Mouse (Mus musculus): ENCODE measurements around the gene Cyth4. TPM values are rescaled to one million over a fixed set of nuclear protein-coding genes. Genes with fewer than 3 reads are reported as not detected.

Gene Cyth4
- polyA plus RNA-seq, 1 experiment from 2014 or later, result 5.4 TPM

GRCm38 (mm10) chr15:78624961-78625360 lies 28.1 kb downstream of the Cyth4 start:
- H3K4me3 ChIP-seq (replicated peaks; ENCODE audit: low read depth, low read length), result no peak overlapping the region
- peaks cover 2% of the 10 kb centered on the region; the same call in 1 of the 2 replicates for H3K27me3 ChIP-seq (ENCODE audit: insufficient read depth, low read length)
- no peak overlapping the region for H3K9ac ChIP-seq (ENCODE audit: low read depth, low read length)
- H3K27ac ChIP-seq, result no peak overlapping the region
- no peaks in the 10 kb centered on the region for H3K9me3 ChIP-seq (replicated peaks; ENCODE audit: low read length)
- TF ChIP-seq CTCF (IDR thresholded peaks at IDR 0.05; ENCODE audit: low read depth), result no peak
- ATAC-seq (replicated peaks; ENCODE audit: low FRiP score, low read depth), result no peak
- H3K4me2 ChIP-seq (ENCODE audit: low read length), result no peak overlapping the region
- DNase-seq (ENCODE audit: low spot score), result no peak
- H3K4me1 ChIP-seq (replicated peaks; ENCODE audit: insufficient read depth, low read length), result no peaks in the 10 kb centered on the region
- 61% methylated on average over 3 of the region's 3 CpGs for WGBS
- no peaks in the 10 kb centered on the region for H3K36me3 ChIP-seq (ENCODE audit: insufficient read depth, low read length)

- H3K27ac ChIP-seq, result no peak overlapping the region
- H3K4me1 ChIP-seq (replicated peaks; ENCODE audit: insufficient read depth, low read length), result no peaks in the 10 kb centered on the region
- H3K27me3 ChIP-seq (ENCODE audit: insufficient read depth, low read length), result peaks cover 2% of the 10 kb centered on the region; the same call in 1 of the 2 replicates
- ATAC-seq (replicated peaks; ENCODE audit: low FRiP score, low read depth) (no peak), DNase-seq (ENCODE audit: low spot score) (no peak)
- H3K9me3 ChIP-seq (replicated peaks; ENCODE audit: low read length), result no peaks in the 10 kb centered on the region
- TF ChIP-seq CTCF (IDR thresholded peaks at IDR 0.05; ENCODE audit: low read depth), result no peak
- 84% methylated on average over 13 of the region's 13 CpGs for WGBS
- H3K4me2 ChIP-seq (ENCODE audit: low read length), result no peak overlapping the region
- H3K4me3 ChIP-seq (replicated peaks; ENCODE audit: low read depth, low read length), result no peak overlapping the region
- H3K9ac ChIP-seq (ENCODE audit: low read depth, low read length), result no peak overlapping the region
- H3K36me3 ChIP-seq (ENCODE audit: insufficient read depth, low read length), result no peaks in the 10 kb centered on the region
Observed at GRCm38 (mm10) chr15:78626285-78626684, 29.4 kb downstream of the Cyth4 start.

- TF ChIP-seq CTCF (IDR thresholded peaks at IDR 0.05; ENCODE audit: low read depth), result no peak
- no peaks in the 10 kb centered on the region for H3K27me3 ChIP-seq (ENCODE audit: insufficient read depth, low read length)
- H3K9ac ChIP-seq (ENCODE audit: low read depth, low read length), result no peak overlapping the region
- H3K4me1 ChIP-seq (replicated peaks; ENCODE audit: insufficient read depth, low read length), result no peaks in the 10 kb centered on the region
- WGBS, result 63% methylated on average over 2 of the region's 2 CpGs
- no peak overlapping the region for H3K4me3 ChIP-seq (replicated peaks; ENCODE audit: low read depth, low read length)
- ATAC-seq (replicated peaks; ENCODE audit: low FRiP score, low read depth) (no peak), DNase-seq (ENCODE audit: low spot score) (no peak)
- H3K4me2 ChIP-seq (ENCODE audit: low read length), result no peak overlapping the region
- no peaks in the 10 kb centered on the region for H3K36me3 ChIP-seq (ENCODE audit: insufficient read depth, low read length)
- no peaks in the 10 kb centered on the region for H3K9me3 ChIP-seq (replicated peaks; ENCODE audit: low read length)
- H3K27ac ChIP-seq, result no peak overlapping the region
Observed at GRCm38 (mm10) chr15:78632387-78632786, 35.5 kb downstream of the Cyth4 start.

GRCm38 (mm10) chr15:78633413-78633812 lies 36.6 kb downstream of the Cyth4 start:
- H3K27me3 ChIP-seq (ENCODE audit: insufficient read depth, low read length), result no peaks in the 10 kb centered on the region
- no peak overlapping the region for H3K4me3 ChIP-seq (replicated peaks; ENCODE audit: low read depth, low read length)
- H3K36me3 ChIP-seq (ENCODE audit: insufficient read depth, low read length), result no peaks in the 10 kb centered on the region
- H3K9me3 ChIP-seq (replicated peaks; ENCODE audit: low read length), result no peaks in the 10 kb centered on the region
- ATAC-seq (replicated peaks; ENCODE audit: low FRiP score, low read depth) (no peak), DNase-seq (ENCODE audit: low spot score) (no peak)
- no peak overlapping the region for H3K27ac ChIP-seq
- H3K4me1 ChIP-seq (replicated peaks; ENCODE audit: insufficient read depth, low read length), result no peaks in the 10 kb centered on the region
- no peak overlapping the region for H3K9ac ChIP-seq (ENCODE audit: low read depth, low read length)
- 70% methylated on average over 5 of the region's 5 CpGs for WGBS
- no peak overlapping the region for H3K4me2 ChIP-seq (ENCODE audit: low read length)
- TF ChIP-seq CTCF (IDR thresholded peaks at IDR 0.05; ENCODE audit: low read depth), result no peak

GRCm38 (mm10) chr15:78634095-78634737 lies 37.4 kb downstream of the Cyth4 start:
- DNase-seq (ENCODE audit: low spot score) (peak; percentile 39), ATAC-seq (replicated peaks; ENCODE audit: low FRiP score, low read depth) (no peak)
- TF ChIP-seq CTCF (IDR thresholded peaks at IDR 0.05; ENCODE audit: low read depth), result peak; percentile 17; the same call in 1 of the 2 replicates
- Histone ChIP-seq H3K36me3 (ENCODE audit: insufficient read depth, low read length) (no peaks in the 10 kb centered on the region), H3K27me3 (ENCODE audit: insufficient read depth, low read length) (no peaks in the 10 kb centered on the region), H3K27ac (no peak overlapping the region), H3K4me2 (ENCODE audit: low read length) (no peak overlapping the region), H3K9me3 (replicated peaks; ENCODE audit: low read length) (no peaks in the 10 kb centered on the region), H3K9ac (ENCODE audit: low read depth, low read length) (no peak overlapping the region), H3K4me1 (replicated peaks; ENCODE audit: insufficient read depth, low read length) (no peaks in the 10 kb centered on the region), H3K4me3 (replicated peaks; ENCODE audit: low read depth, low read length) (no peak overlapping the region)
- 35% methylated on average over 10 of the region's 10 CpGs for WGBS

GRCm38 (mm10) chr15:78635231-78635630 lies 38.4 kb downstream of the Cyth4 start:
- WGBS, result 11% methylated on average over 7 of the region's 7 CpGs
- no peak for TF ChIP-seq CTCF (IDR thresholded peaks at IDR 0.05; ENCODE audit: low read depth)
- Histone ChIP-seq H3K9me3 (replicated peaks; ENCODE audit: low read length) (no peaks in the 10 kb centered on the region), H3K4me2 (ENCODE audit: low read length) (no peak overlapping the region), H3K9ac (ENCODE audit: low read depth, low read length) (no peak overlapping the region), H3K36me3 (ENCODE audit: insufficient read depth, low read length) (no peaks in the 10 kb centered on the region), H3K27me3 (ENCODE audit: insufficient read depth, low read length) (no peaks in the 10 kb centered on the region), H3K4me1 (replicated peaks; ENCODE audit: insufficient read depth, low read length) (no peaks in the 10 kb centered on the region), H3K4me3 (replicated peaks; ENCODE audit: low read depth, low read length) (no peak overlapping the region), H3K27ac (no peak overlapping the region)
- DNase-seq (ENCODE audit: low spot score), result peak; percentile 46
- ATAC-seq (replicated peaks; ENCODE audit: low FRiP score, low read depth), result no peak

- no peak overlapping the region for H3K27ac ChIP-seq
- no peak overlapping the region for H3K4me2 ChIP-seq (ENCODE audit: low read length)
- no peaks in the 10 kb centered on the region for H3K27me3 ChIP-seq (ENCODE audit: insufficient read depth, low read length)
- no peaks in the 10 kb centered on the region for H3K36me3 ChIP-seq (ENCODE audit: insufficient read depth, low read length)
- H3K4me3 ChIP-seq (replicated peaks; ENCODE audit: low read depth, low read length), result no peak overlapping the region
- 13% methylated on average over 6 of the region's 6 CpGs for WGBS
- no peaks in the 10 kb centered on the region for H3K4me1 ChIP-seq (replicated peaks; ENCODE audit: insufficient read depth, low read length)
- ATAC-seq (replicated peaks; ENCODE audit: low FRiP score, low read depth) (no peak), DNase-seq (ENCODE audit: low spot score) (no peak)
- H3K9ac ChIP-seq (ENCODE audit: low read depth, low read length), result no peak overlapping the region
- no peaks in the 10 kb centered on the region for H3K9me3 ChIP-seq (replicated peaks; ENCODE audit: low read length)
- TF ChIP-seq CTCF (IDR thresholded peaks at IDR 0.05; ENCODE audit: low read depth), result no peak
Observed at GRCm38 (mm10) chr15:78643633-78644032, 46.8 kb downstream of the Cyth4 start.
